Mouse (Mus musculus): ENCODE data around the gene Mc1r.
A peak's percentile ranks its signal among the peaks of the same experiment; 100 is the strongest.
"Not testable (repeated sequence)": the region's sequence is repeated elsewhere in the genome, so short reads cannot be mapped to it uniquely, and the experiment has no call there.

Gene Mc1r

DNA sequence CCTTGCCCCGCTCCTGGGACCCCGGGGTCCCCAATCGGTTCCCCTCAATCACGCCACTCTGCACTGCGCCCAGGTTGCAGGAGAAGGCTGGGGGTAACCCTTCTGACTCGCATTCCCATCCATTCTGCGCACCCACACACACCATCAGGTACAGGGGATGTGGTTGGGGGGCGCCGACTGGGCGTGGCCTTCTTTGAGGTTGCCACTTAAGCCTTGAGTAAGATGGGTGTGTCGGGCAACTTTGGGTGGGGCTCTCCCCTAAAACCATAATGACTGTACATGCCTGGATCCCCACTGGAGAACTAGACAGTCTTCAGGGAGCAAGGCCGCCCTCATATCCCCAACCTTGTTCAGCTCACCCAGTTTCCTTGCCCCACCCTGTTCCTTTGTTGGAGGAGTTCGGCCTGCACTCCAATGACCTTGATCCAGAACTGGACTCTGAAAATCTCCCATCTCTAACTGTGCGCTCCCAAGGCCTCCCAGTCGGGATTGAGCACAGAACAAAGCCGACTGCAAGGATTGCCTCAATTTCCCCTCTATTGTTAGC is 4.9 kb downstream of the Mc1r start:
- no peak for DNase-seq (ENCODE audit: low read depth)

DNA sequence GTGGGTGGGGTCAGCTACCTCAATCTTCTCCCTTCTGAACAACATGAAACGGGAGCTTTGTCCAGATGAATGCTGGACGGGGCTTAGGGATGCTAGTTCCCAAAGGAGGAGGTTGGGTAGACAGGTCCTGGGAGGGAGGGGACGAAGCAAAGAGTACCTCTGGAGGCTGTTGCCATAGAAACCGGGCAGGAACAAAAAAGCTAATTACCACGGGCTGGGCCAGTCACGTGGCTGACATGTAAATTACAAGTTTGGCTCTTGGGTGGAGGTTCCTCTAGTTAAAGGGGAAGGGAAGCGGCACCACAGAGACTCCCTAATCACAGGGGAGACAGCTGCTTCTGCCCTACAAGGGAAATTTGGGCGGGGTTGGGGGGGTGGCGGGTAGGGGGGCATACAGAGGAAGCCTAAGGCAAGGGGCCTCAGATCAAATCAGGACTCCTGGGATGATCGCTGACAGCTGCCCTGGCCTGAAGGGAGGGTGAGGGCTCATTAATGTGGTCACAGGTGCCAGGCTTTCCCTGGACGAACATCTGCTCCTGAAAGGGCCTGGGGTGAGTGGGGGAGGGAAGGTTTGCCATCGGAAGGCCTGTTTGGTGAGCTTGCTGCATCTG is 5.8 kb downstream of the Mc1r start:
- no peak for DNase-seq (ENCODE audit: low read depth)

DNA sequence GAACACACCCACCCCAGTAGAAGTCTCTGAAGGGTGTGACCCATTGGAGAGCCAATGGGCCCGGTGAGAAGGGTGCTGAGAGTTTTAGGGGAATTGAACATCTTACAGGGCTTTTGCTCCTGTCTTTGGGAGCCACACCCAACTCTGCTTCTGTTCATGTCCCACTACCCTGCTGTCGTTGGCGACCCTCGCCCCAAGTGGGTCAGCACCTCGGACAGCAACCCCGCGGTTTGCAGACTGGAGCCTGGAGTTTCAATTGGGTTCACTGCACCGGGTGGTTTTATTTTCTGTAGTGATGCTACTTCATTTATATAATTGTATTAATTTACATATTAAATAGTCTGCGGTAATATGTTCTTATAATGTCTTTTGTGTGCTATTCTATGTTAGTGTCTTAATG is 7.3 kb downstream of the Mc1r start:
- no peak for DNase-seq (ENCODE audit: low read depth)

DNA sequence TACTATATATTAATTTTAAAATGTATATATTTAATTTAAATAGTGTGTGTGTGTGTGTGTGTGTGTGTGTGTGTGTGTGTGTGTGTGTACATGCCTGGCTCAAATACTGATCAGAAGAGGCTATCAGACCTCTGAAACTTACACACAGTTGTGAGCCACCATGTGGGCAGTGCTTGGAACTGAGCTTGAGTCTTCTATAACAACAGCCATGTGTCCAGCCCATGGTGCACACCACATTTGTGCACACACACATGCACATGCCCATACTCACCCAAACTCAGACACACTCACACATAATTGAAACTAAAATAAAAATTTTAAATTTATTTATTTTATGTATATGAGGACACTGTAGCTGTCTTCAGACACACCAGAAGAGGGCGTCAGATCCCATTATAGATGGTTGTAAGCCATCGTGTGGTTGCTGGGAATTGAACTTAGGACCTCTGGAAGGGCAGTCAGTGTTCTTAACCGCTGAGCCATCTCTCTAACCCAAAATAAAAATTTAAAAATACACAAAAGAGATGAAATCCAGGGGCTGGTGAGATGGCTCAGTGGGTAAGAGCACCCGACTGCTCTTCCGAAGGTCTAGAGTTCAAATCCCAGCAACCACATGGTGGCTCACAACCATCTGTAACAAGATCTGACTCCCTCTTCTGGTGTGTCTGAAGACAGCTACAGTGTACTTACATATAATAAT is 8.2 kb downstream of the Mc1r start:
- not testable (repeated sequence) for DNase-seq (ENCODE audit: low read depth)

DNA sequence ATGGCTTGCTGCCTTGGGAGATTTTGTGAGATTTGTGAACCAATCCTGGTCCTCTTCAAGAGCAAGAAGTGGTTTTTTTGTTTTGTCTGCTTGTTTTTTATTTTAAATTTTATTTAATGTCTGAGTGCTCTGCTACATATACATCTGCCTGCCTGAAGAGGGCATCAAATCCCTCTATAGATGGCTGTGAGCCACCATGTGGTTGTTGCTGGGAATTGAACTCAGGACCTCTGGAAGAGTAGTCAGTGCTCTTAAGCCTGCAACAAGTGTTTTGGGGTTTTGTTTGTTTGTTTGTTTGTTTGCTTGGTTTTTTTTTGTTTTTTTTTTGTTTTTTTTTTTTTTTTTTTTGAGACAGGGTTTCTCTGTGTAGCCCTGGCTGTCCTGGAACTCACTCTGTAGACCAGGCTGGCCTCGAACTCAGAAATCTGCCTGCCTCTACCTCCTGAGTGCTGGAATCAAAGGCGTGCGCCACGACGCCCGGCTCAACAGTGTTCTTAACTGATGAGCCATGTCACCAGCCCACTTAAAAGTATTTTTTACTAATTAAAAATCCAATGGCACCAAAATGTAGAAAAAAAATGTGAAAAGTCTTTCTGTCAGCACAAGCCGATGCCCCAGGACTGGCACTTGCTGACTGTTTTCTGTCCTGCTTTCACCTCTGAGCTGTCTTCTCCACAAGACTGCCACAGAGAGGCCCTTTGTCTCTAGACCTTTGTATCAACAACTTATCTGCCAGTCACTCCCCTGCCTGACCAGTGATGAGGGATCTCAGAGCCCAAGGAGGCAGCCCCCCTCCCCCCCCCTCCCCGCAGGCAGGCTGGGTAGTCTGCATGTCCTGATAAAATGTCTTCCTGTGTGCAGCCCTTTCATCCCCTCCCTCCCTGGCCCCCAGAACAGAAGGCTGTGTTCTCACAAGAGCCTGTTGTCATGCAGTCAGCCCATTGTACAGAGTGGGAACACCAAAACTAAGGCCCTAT is 9.3 kb downstream of the Mc1r start:
- peak; percentile 66 for DNase-seq (ENCODE audit: low read depth)

DNA sequence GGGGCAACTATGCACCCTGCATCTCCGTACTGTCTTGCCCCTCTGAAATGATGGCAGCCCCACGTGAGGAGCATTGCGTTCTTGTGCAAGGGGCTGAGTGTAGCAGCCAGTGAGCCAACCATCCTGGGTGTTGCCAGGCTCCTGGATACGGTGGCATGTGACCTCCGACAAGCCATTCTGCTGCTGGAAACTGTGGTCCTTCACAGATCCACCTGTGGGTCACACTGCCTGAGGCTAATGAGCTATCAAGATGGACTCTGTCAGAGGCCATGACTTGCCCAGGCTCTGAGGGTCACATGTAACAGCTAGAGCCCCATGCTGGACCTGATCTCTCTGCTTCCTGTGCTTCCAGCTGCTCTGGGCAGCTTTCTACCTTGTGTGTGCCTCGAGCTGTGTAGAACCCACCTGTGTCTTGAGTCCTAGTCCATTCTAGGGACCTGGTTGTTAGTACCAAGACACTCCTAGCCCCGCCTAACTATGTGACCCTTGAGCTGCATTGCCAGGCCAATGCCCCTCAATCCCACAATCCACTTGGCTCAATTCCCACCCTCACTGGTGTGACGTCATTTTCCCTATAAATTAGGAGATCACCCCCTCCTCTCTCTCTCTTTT is 10.1 kb downstream of the Mc1r start:
- no peak for DNase-seq (ENCODE audit: low read depth)

DNA sequence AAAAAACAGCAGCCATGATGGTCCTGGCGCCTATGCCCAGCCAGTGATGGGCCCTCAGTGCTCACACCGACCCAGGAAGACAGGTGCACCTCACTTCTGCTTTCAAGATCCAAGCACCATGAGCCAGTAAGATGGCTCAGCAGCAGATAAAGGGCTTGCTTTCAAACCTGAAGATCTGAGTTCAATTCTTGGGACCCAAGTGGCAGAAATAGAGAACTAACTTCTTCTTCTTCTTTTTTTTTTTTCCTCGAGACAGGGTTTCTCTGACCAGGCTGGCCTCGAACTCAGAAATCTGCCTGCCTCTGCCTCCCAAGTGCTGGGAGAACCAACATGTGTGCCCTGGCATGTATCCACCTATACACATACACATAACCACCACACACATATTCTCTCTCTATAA is 12.8 kb downstream of the Mc1r start:
- peak; percentile 0 for DNase-seq (ENCODE audit: low read depth)

DNA sequence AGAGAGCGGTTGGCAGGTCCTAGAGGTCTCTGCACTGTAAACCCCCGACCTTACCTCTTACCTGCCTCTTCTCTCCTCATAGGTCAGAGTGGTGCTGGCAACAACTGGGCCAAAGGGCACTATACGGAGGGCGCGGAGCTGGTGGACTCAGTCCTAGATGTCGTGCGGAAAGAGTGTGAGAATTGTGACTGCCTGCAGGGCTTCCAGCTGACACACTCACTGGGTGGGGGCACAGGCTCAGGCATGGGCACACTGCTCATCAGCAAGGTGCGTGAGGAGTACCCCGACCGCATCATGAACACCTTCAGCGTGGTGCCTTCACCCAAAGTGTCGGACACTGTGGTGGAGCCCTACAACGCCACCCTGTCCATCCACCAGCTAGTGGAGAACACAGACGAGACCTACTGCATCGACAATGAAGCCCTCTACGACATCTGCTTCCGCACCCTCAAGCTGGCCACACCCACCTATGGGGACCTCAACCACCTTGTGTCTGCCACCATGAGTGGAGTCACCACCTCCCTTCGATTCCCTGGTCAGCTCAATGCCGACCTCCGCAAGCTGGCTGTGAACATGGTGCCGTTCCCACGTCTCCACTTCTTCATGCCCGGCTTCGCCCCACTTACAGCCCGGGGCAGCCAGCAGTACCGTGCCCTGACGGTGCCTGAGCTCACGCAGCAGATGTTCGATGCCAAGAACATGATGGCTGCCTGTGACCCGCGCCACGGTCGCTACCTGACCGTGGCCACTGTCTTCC is 13.8 kb downstream of the Mc1r start:
- DNase-seq (ENCODE audit: low read depth): no peak

DNA sequence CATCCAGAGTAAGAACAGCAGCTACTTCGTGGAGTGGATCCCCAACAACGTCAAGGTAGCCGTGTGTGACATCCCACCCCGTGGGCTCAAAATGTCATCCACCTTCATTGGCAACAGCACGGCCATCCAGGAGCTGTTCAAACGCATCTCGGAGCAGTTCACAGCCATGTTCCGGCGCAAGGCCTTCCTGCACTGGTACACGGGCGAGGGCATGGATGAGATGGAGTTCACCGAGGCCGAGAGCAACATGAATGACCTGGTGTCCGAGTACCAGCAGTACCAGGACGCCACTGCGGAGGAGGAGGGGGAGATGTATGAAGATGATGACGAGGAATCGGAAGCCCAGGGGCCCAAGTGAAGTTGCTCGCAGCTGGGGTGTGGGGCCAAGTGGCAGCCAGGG is 14.4 kb downstream of the Mc1r start:
- no peak for DNase-seq (ENCODE audit: low read depth)

DNA sequence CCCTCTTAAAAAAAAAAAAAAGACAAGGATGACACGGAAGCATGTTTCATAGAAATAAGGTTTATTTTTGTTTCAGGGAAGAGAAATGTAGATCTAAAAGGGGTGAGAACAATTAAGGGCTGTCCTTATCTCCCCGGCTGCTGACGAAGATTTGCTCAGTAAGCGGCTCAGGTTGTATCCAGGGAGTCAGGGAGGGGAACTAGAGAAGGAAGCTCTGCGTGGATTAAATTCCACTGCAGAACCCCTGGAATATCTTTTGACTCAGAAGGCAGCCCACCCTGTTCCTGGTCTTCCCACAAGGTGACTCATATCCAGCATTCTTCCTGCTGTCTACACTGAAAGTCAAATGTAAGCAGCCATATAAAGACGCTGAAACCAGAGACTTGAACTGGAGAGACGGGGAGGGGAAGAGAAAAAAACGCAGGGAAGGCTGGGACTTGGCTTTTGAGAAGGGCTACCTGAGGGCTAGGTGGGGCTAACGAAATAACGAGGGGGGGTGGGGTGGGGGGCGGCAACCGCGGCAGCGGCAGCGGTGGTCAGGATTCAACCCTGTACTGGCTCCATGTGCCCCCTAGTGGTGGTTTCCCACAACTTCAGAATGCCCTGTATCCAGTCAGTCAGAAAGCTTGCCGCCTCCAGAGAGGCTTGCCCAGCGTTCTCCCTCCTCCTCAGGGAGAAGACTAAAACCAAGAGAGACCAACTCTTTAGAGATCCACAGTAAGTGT is 15.3 kb downstream of the Mc1r start:
- DNase-seq (ENCODE audit: low read depth): peak; percentile 88

DNA sequence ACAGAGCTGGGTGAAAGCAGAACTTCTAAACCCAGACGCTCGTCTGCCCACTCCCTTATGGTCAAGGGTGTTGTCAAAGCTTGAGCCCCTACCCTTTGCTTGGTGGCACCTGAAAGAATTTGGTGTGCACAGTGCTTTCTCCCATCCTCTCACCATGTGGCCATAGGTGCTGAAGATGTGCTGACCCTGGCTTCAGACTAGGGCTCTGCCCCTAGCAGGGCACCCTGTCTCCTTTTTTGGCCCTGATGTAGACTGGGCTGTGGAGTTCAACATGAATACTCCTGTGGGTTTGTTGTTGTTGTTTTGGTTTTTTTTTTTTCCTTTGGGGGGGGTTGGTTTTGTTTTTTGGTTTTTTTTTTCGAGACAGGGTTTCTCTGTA is 15.9 kb downstream of the Mc1r start:
- no peak for DNase-seq (ENCODE audit: low read depth)

DNA sequence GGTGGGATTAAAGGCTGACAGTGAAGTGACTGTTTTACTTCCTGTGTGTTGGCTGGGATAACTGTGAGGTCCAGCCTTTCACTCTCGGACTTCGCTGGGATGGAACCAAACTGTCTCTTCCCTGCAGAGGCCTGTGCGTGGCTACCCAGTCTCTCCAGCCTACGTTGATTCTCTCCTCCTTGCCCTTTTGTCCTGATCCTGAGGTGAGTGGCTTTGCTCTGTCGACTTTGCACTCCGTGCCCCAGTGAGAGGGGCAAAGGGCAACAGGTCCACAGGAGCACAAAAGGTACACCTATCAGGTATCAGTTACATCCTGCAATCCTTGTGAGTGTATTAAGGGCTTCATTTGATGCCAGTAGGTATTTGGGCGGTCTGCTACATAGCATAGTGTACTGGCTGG is 16.5 kb downstream of the Mc1r start, which contains the start of gene Def8:
TSS of gene Def8 (plus strand) at position 87 of the 400 bp plus-strand sequence.
- DNase-seq (ENCODE audit: low read depth): no peak

DNA sequence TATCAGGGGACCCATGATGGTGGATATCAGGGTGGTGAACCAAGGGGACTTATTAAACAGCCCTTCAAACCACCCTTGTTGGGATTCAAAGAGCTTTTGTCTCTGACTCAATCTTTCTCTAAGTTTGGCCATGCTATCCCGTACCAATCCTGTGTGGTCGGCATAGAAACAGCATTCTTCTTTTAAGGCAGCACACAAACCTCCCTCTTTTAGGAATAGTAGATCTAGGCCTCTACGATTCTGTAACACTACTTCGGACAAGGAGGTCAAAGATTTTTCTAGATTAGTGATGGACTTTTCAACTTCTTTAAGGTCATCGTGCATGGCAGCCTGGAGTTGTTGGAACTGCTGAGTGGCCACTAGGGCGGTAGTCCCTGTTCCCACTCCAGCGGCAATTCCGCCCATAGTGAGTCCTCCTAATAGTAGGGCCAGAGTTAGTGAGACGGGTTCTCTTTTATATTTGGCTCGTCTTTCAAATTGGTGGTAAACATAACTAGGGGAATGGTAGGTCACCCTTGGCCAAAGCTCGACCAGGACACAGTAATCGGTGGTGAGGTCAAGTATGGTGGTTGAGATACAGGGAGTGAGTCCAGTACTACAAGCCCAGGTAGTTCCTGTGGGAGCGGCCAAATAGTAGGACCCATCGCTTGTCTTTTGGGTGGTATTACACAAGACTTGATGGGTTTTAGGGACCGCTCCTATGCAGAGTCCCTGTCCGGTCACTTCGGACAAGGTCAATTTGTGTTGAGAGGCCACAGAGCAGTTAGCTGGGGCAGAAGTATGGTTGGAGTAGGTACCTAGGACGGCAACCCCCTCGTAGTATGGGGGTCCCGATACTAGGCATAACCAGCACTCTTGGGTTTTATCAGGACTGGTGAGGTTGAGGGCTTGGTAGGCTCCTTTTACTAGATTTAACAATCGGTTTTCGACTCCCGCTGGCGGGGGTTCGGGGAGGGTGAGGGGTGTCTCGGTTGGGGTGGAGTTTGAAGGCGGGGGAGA is 19.9 kb downstream of the Mc1r start:
- DNase-seq (ENCODE audit: low read depth): no peak

DNA sequence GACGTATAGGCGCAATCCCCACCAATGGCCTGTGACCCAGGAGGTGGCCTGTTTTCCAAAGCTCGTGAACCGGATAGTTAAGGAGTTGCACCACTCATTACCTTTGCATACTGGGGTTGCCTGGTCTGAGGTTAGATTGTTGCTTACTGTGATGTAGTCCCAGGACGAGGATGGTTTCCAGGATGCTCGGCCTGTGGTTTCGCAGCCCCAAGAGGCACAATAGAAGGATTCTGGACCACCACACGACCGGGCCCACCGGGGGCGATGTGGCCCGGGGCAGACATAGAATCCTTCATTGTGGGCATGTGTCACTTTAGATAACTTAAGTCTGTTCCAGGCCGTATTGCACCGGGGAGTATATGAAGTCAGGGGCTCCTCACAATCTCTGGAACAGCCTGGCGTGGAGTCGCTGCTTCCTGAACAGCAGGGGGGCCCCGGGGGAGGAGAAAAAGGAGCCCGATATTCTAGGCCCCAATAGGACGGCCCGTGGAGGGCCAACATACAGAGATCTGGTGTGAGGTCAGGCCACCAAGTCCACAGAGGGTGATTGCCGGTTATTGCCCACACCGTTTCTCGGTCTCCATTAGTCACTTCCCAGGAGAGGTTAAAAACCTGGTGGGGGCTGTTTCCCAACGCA is 20.9 kb downstream of the Mc1r start:
- no peak for DNase-seq (ENCODE audit: low read depth)

DNA sequence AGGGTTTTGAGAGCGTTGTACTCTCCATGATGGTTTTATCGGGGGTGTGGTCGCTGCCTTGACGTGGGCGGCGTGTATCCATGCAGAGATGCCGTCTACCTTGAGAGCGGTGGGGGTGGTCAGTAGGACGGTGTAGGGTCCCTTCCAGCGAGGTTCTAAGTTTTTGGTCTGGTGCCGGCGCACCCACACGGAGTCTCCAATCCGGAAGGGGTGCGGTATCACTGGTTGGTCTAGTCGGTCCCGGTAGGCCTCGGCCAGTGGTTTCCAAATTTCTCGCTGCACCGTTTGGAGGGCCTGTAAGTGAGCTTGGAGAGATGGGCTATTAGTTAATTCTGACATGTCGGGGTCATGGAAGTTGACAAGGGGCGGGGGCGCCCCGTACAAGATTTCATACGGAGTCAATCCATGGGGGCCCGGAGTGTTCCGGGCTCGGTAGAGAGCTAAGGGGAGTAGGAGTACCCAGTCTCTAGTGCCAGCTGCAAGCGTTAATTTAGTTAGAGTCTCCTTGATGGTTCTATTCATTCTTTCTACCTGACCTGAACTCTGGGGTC is 21.5 kb downstream of the Mc1r start:
- DNase-seq (ENCODE audit: low read depth): no peak

DNA sequence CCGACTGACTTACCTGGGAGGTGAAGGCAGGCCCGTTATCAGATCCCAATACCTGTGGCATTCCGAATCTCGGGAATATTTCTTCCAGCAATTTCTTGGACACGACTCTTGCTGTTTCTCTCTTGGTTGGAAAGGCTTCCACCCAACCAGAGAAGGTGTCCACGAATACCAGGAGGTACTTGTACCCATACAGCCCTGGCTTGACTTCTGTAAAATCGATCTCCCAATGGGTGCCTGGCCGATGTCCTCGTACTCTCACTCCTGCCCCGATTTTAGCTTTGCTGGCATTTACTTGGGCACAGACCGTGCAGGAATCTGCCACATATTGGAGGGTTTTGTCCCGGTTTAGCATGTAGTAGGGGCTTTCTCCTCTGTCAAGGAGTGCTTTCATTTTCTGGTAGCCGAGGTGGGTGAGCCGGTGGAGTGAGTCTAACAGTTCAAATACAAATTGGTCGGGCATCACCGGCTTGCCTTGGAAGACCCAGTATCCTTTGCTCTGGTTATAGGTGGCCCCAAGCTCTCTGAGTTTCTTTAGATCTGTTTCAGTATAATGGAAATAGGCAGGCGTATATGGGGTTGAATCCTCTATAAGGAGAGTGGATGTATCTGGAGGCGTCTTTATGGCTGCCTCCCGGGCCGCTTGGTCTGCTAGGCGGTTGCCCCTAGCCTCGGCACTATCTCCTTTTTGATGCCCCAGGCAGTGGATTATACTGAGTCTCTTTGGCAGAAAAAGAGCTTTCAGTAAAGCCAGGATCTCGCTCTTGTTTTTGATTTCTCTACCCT is 22.2 kb downstream of the Mc1r start:
- no peak for DNase-seq (ENCODE audit: low read depth)

DNA sequence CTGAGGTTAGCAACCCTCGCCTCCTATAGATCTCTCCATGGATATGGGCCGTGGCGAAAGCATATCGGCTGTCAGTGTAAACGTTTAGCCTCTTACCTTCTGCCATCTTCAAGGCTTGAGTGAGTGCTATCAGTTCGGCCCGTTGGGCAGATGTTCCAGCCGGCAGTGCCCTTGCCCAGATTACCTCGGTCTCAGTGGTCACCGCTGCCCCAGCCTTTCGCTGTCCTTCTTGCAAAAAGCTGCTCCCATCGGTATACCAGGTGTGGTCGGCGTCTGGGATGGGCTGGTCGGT is 22.8 kb downstream of the Mc1r start:
- DNase-seq (ENCODE audit: low read depth): not testable (repeated sequence)

DNA sequence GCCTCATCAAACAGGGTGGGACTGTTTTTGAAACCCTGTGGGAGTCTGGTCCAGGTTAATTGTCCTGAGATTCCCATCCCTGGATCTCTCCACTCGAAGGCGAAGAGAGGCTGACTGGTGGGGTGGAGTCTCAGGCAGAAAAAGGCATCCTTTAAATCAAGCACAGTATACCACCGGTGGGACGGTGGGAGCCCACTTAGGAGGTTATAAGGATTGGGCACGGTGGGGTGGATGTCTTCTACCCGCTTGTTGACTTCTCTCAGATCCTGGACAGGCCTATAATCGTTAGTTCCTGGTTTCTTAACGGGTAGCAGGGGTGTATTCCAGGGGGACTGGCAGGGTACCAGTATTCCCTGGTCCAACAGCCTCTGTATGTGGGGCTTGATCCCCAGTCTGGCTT is 24.0 kb downstream of the Mc1r start:
- not testable (repeated sequence) for DNase-seq (ENCODE audit: low read depth)

Measured in NIH3T3 (cell line).